Mouse (Mus musculus) embryo, embryonic 9.5 days (tissue): Measurements from ENCODE around the gene Lrrc8b.

ENCODE experiments used
- DNase-seq: peaks from one replicate; pipeline ENCODE4 v3.0.0-alpha.2; 2017; ENCODE audit errors: extremely low spot score

Gene Lrrc8b

DNA sequence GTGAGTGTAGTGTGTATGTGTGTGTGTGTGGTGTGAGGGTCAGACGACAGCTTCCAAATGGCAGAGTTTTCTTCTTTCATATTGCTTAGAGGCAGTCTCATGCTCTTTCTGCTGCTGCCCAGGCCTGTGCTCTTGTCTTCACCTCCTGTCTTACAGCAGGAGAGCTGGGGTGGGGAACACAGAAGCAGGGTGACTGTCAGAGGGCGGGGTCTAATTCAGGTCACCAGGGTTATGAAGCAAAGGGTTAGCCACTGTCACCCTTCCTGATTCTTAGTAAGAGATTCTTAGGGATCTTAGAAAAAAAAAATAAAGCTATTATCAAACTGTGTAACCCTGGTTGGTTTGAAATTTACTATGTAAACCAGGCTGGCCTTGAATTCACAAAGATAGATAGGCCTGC, 10.0 kb downstream of the Lrrc8b start:
- DNase-seq, result no peak

DNA sequence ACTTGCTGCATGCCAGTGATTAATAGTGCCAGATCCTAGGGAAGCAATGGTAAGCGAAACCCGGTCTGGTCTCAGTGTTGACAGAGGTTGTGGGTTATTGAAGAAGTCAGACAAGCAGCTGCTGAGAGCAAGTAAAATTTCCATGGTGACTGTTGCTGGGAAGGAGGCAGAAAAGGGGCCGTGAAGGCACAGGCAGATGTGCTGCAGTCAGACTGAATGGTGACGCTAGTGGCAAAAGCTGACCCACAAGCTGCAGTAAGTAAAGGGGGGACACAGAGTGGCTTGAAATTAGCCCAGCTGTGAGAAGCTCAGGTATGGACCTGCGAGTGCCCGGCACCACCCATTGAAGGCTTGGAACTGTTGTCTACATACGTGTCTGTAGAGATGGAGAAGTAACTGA, 11.8 kb downstream of the Lrrc8b start:
- no peak for DNase-seq

DNA sequence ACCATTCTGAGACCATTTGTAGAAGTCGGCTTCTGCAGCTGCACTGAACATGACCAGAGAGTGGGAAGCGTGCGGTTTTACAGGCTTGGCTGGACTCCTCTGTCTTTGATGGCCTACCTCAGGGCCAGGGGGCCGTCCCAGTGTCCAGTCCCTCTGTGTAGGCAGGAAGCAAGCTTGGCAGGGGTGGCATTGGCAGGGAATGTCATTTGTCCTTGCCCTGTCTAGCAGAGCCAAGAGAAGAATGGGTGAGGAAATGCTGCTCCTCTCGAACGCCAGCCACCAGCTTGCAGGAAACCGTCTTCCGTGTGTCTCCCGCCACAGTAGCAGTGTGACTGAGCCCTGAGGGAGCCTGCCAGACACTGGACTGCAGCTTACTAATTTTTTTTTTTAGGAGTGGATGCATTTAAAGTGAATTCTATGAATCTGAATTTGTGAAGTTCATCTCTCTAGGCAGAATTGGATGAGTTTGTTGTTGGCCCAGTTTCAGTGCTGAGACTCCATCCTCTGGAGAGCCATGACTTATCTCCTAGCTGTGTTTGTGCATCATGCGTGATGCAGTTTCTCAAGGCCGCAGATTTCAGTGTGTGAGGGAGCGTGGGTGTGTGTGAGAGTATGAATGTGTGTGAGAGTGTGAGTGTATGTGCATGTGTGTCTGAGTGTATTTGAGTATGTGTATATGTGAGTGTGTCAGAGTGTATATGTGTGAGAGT, 12.8 kb downstream of the Lrrc8b start:
- DNase-seq, result no peak

DNA sequence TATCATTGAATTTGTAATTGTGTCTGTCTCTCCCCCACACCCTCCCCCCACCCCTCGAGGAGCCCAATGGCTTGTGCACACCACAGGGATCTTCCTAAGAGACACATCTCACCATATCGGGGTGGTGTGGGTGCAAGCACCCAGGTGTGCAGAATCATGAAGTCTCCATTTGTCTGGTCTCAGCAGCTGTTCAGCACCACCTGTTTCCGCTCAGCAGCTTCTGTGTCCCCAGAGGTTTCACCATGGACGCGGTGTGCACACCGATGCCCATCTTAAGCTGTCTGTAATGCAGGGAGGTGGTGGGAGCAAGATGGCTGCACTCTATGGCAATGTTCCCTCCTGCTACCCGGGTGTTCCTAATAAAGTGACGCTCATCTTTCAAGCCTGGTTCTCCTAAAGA, 14.6 kb downstream of the Lrrc8b start:
- no peak for DNase-seq

DNA sequence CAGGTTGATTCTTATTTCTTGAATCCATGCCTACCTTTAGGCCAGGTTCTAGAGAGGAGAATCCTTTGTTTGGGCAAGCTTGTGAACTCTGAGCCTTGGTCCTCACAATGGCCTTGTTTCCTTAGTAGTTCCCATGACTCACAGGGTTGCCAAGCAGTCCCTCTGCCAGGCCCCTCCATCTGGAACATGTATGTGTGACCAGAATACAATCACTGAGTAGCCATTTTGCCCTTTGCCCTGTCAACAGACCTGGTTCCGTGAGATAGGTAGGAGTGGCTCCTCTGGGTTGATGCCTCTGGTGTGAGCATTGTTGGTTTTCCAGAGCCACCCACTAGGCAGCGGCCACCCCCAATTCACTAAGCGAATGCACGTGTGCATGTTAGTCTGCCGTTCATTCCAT, 24.0 kb downstream of the Lrrc8b start:
- no peak for DNase-seq

DNA sequence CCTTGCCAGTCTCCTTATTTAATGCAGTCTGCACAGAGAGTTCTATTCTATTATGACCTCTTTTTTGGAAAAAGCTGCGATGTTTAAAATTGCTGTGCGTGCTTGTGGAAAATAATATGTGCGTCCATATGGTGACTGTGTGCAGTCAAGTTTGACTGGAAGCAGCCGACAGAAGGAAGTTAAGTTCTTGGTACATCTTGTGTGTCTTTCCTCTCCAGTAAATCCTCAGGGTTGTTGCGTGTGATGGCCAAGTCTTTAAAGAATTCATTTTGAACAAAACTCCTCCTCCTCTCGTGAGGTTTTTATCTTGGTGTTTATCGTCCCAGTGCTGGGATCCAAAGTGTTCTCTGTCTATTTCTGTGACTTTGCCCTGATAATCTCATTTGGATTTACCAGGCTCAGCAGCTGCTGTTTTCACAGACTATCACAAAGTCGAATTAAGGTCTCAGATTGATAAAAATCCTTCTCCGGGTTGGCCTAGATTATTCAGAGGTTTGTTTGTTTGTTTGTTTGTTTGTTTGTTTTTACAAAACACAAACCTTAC, 25.5 kb downstream of the Lrrc8b start:
- DNase-seq, result no peak

DNA sequence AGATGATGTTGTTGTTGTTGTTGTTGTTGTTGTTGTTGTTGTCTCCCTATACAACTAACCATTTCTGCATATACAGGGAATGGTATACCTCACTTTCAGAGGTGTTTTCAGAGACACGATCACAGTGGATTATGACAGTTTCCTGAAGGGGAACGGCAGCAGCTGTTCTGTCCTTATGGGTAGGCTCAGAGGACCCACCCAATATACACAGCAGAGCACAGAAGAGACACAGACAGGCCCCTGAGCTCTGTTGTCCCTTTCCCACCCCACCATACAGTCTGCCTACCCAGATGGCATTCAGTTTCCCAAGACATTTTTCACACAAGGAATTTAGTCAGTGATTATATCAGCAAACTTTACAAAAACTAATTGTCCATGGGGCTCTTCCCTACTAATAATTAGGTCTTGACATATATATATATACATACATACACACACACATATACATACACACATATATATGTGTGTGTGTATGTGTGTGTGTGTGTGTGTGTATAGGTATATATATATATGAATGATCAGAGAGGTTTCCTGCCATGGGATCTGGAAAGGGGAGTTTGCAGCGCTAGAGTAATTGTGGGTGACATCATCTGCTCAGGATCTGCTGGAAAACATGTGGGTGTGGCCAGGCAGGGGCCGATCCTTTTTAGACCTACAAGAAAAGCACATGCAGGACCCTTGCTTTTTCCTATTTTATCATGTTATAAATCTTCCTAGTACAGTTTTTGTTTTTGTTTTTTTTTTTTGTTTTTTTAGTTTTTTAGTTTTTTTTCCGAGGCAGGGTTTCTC, 26.8 kb downstream of the Lrrc8b start:
- no peak for DNase-seq

DNA sequence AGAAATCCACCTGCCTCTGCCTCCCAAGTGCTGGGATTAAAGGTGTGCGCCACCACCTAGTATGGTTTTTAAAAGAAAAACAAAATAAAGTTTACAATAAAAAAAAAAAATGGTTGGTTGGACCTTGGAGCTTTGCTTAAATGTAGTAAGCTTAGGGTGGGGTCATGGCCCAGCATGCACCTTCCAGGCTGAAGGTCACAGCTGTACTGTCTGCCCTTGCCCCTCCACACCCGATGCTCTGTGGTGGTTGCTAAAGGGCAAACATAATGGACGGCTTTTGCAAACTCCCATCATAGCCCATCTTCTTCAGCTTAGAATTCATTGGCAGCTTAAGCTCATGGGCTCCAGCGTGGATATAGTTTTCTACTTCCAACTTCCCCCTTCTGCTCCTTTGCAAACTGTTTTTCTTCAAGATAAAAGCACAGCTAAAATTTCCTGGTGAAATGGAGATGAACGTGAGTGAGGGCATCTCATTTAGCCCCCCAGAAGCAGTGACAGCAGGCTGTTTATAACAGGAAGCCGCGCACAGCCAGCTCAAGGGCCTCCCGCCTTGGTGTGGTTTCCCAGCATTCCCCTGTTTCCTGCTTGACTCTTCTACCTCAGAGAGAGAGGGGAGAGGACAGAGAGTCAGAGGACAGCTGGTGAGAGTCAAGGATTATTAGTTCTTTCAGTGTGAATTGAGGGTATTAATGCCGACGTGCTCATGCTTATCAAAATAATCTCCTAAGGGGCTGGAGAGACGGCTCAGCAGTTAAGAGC, 27.7 kb downstream of the Lrrc8b start:
- DNase-seq, result no peak

DNA sequence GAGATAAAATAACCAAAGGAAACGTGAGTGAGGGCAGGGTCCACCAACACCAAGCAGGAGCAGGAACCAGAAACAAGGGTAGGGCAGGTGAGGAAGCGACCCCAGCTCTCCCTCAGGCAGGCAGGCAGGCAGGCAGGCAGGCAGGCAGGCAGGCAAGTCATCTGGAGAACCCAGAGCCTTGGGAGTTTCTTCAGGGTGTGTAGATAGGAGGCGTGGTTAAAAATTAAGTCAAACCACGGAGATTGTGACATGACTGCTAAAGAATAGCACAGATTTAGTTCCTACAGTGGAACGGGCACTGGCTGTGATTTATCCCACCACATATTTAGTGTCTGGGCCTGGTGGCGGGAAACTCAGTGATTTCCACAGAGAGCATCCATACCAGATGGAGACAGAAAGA, 30.1 kb downstream of the Lrrc8b start:
- DNase-seq, result no peak

DNA sequence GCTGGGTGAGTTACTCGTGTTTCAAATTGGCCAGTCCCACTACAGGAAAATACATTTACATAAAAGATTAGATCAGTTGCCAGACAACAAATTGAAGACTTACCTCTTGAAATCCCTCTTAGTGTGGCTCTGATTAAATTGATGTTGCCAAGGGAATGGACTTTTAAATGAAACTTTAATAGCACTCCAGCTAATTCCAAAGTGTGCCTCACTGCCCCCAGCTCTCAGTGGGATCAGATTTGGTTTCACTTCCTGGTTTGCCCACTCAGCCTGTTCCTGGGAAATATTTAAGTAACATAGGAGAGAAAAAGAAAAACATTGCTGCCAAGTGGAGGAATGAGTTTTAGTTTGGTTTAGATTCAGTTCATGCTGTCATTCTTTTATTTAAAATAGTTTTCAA, 38.5 kb downstream of the Lrrc8b start:
- DNase-seq, result no peak

DNA sequence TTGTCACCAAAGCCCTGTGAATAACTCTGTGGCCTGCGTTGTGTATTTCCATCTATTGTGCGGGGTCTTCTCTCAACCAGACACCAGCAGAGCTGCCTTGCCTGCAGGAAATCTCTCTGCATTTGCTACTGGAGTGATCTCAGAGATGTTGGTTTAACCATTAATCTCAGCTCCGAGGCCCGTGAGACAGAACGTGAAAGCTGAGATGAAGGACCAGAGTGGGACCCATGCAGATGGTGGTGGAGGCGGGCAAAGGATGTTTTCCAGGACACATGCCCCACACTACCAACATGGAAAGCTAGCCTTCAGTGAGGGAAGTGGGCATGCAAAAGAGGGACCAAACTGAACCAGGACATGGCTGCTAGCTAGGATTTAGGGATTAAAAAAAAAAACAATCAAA, 43.5 kb downstream of the Lrrc8b start:
- DNase-seq, result no peak

DNA sequence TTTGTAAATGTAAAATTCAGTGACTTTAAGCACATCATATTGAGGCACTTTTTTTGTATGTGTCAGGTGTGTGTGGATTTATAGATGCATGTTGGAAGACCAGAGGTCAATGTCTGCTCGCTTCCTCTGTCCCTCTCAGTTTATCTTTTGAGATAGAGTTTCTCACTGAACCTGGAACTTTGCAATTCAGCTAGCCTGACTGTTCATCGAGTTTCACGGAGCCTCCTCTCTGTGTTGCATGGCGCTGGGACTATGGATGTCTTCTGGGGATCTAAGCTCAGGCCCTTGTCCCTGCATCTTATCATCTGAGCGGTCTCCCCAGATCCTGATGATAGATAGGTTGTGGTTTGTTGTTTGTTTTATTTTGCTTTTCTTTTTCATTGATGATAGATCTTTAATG, 45.0 kb downstream of the Lrrc8b start:
- DNase-seq, result no peak

DNA sequence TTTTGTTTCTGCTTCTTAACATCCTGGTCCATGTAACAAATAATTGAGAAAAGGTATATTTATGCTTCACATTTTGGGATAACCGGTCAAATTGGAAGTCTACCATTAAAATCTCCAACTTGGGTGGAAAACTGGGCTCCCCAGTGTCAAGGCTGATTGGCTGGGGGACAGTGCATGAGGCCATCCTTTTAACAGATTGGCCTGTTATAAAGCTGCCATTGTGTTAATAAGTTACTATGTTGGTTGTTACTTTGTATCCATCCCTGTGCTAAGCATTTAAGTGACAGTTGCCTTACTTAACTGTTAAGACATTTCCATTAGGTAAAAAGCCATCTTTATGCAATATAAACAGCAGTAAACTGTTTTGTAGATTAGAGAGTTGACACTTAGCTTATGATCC, 45.5 kb downstream of the Lrrc8b start:
- DNase-seq, result no peak

DNA sequence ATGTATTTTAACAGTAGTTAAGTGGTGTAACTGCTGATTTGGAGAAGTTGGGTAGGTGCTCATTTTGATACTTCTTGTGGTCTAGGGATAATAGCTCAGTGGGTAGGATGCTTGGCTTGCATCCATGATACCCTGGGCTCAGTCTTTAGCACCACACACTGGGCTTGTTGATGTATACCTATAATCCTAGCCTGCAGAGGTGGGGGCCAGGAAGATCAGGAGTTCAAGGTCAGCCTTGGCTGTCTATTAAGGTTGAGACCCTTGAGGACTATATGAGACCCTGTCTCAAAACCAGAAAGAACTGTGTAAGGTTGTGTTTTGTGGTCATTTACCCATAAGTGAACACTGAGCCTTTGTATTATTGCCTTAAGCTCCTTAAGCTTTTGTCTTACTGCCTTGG, 49.1 kb downstream of the Lrrc8b start:
- no peak for DNase-seq

DNA sequence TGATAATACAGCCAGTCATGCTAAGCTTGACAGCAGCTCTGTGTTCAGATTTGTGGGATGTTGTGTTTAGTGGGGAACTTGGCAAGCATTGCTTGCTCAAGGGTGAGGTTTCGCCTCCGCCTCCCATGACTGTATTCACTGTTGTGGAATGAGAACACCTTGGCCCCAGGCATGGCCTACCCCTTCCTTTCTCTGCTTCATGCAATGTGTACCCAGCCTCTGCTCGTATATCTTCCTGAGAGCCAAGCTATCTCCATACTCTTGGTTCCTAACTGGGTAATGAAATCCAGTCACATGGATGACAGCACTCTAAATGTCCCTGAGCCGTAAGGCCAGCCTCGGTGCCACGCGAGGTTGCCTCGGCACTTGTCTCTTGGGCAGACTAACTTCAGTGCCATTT, 50.0 kb downstream of the Lrrc8b start:
- DNase-seq, result no peak

DNA sequence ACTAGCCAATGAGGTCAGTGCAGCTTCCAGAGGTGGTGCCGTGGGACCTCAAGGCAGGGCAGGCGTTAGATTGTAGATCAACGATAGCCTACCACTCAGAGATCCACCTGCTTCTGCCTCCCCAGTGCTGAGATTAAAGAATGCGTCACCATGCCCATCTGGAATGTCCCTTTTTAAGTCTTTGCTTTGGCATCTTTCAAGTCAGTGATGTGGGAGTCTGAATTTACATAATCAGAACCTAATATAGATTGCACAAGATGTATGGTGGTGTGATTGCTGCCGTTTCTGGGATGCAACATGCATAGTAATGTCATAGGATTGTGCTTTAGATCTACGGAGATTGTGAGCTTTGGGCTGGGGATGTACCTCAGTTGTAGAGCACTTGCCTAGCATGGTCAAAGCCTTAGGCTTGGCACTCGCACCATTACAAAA, 50.9 kb downstream of the Lrrc8b start:
- DNase-seq, result no peak

DNA sequence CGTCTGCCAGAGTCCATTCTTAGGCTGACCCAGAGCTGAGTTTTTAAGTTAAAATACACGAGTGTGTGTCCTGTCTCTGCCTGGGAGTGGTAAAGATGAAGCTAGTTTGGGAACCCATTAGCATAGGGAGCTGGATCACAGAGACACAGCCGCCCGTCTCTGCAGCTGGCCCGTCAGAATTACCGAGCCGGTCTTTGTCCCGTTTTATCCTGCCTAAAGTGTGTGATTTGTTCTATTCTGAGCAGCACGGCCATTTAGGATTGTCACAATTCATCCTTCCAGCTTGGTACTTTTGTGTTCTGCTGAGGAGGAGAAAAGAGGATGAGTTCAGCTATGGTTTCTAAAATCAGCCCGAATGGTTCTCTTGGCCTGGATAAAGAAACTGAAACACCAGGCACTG, 51.7 kb downstream of the Lrrc8b start:
- no peak for DNase-seq

DNA sequence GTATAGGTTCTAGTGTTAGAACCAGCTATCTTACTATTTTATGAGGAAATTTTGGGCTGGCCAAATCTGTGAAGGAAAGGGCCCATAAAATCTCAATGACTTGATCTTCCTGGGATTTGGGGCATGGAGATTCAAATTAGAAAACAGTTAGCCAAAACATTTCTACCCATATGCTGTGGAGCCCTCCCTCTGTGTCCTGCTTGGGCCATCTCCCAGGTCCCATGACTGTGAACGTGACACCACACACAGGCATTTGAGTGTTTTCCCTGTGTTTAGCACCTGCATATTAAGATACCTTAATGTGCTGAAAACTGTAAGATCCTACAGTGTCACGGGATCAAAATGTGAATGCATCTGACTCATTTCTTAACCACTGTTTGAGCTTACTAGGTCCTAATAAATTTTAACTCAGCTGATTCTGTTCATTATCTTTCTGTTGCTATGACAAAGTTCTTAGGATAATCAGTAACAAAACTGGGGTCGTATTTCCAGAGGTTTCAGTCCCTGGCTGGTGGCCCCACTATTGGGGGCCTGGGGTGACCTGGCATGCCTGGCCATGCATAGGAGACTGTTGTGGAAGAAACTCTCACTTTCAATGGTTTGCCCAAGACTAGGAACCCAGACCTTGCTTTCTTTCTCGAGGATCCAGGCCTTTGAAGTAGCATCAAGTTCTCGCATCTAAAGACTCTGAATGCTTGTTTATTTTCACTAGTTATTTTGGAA, 57.6 kb downstream of the Lrrc8b start:
- DNase-seq, result no peak

DNA sequence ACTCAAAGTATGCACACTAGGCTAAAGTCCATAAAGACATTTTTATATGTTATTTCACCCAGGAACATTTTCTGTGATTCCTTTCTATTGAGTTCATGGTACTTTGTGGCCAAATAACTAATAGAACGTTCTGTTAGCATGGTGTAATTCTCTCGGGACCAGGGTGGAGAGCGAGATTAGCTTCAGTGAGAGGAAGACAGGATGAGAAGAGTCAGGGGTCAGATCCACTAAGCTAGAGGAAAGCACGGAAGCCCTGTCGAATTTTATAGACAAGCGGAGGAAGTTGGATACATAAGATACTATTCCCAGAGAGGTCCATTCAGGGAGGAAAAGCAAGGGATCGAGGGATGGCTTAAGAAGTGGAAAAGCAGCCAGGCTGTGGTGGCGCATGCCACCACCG, 62.0 kb downstream of the Lrrc8b start:
- DNase-seq, result no peak

DNA sequence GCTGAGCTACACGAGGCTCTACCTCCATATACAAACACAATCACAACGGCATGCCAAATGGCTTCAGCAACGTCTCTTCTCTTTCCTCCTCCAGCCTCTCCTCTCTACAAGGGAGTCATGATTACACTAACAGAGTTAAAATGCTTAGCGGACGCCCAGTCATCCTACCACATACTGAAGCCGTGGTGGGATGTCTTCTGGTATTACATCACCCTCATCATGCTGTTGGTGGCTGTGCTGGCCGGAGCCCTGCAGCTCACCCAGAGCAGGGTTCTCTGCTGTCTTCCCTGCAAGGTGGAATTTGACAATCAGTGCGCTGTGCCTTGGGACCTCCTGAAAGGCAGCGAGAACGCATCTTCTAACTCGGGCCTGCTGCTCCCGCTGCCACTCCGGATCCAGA, 64.1 kb downstream of the Lrrc8b start:
- DNase-seq, result no peak

DNA sequence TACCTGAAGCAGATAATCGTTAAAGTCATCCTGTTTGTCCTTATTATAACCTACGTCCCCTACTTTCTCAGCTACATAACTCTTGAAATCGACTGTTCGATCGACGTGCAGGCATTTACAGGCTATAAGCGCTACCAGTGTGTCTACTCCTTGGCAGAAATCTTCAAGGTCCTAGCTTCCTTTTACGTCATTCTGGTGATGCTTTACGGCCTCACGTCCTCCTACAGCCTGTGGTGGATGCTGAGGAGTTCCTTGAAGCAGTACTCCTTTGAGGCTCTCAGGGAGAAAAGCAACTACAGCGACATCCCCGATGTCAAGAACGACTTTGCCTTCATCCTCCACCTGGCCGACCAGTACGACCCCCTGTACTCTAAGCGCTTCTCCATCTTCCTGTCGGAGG, 65.0 kb downstream of the Lrrc8b start:
- no peak for DNase-seq

DNA sequence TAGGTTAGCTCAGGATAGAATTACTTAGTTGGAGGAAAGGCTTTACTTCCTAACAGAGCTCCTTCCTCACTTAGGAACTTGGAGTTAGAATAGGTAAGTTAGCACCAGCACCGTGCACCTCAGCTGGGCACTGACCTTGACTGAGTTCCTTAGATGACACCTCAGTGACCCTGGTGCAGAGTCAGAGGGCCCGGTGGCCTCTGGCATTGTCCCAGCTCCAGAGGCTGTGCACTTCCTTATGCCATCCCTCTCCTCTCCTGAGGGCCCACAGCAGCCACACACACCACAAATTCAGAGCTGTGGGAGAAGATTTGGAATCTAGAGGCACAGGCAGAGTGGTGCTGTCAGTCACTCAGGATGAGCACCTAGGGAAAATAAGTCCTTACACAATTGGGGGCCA, 68.1 kb downstream of the Lrrc8b start:
- no peak for DNase-seq
